Mouse (Mus musculus) intestine, embryonic 15.5 days (tissue): ENCODE measurements at regions not wholly inside any gene's neighbourhood (a gene's known extent, or its start where the extent isn't known, plus 50 kb on each side); places are given as distances from the start of the nearest gene placed in this dataset.
"Not testable (repeated sequence)": the region's sequence is repeated elsewhere in the genome, so short reads cannot be mapped to it uniquely, and the experiment has no call there.

Experiments used
- ATAC-seq: fragments of 200-750 bp; cut with Nextera tagmentation; 2 replicates; pipeline ENCODE4 v1.8.0; 2017; ENCODE audit warnings: moderate TSS enrichment, moderate library complexity
- H3K27ac ChIP-seq: fragments of 300-500 bp; sonication (generic); 2 replicates; pipeline ENCODE4 v1.5.1; 2015; ENCODE audit warnings: mild to moderate bottlenecking, inconsistent platforms
- H3K27me3 ChIP-seq: fragments of 300-500 bp; sonication (generic); replicated peaks from 2 replicates; pipeline ENCODE4 v1.6.1; 2015; ENCODE audit warnings: inconsistent platforms
- H3K36me3 ChIP-seq: fragments of 300-500 bp; sonication (generic); 2 replicates; pipeline ENCODE4 v1.6.1; 2015; ENCODE audit warnings: inconsistent platforms
- H3K4me1 ChIP-seq: fragments of 300-500 bp; sonication (generic); replicated peaks from 2 replicates; pipeline ENCODE4 v1.6.1; 2015; ENCODE audit warnings: inconsistent platforms
- H3K4me2 ChIP-seq: fragments of 300-500 bp; sonication (generic); replicated peaks from 2 replicates; pipeline ENCODE4 v1.6.1; 2015; ENCODE audit warnings: mild to moderate bottlenecking, inconsistent platforms
- H3K4me3 ChIP-seq: fragments of 300-500 bp; sonication (generic); replicated peaks from 2 replicates; pipeline ENCODE4 v1.5.1; 2015; ENCODE audit warnings: inconsistent platforms
- H3K9ac ChIP-seq: fragments of 300-500 bp; sonication (generic); 2 replicates; pipeline ENCODE4 v1.6.1; 2015; ENCODE audit warnings: inconsistent platforms
- H3K9me3 ChIP-seq: fragments of 300-500 bp; sonication (generic); 2 replicates; pipeline ENCODE4 v1.6.1; 2016; ENCODE audit warnings: inconsistent platforms
- WGBS: fragments of 180-500 bp; shearing (Covaris S2); methylation state at CpG from one replicate; pipeline ENCODE4 v1.1.7; 2015; 5-methylcytosine and 5-hydroxymethylcytosine counted together

DNA sequence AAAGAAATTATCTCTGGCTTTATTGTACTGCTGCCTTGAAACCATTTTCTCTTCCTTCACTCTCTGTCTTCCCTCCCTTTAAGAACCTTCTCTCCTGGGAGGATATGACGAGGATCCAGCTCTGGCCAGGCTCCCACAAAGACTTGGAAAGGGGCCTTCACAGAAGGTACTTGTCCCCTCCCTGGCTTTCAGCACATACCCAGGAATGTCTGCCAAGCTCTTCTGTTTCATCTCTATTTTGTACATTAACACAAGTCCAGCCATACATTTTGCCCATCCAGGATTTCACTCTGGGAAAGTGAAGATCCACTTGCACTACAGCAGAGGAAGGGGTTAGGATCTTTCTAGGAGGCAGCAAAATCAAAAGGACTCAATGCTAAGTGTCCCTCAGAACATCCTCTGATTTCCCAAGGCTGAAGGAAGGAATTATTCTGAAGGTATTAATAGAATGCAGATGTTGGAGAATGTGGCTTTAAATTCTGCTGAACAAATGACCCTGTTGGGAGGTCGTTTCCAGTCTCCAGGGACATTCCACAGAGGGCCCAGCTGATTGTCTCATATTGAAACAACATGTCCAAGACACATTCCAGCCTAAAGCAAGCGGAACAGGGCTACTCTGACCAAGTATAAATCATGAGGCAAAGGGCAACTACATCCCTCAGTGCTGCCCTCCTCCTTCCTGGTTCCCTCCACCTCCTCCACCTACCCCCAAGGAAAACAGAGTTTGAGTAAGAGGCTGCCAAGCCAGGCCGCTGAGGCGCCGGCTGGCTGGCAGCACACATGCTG is 122.1 kb upstream of the Gm21897 start:
- Histone ChIP-seq H3K9me3 (no peaks in the 10 kb centered on the region), H3K27me3 (no peaks in the 10 kb centered on the region), H3K9ac (no peak overlapping the region), H3K4me2 (no peak overlapping the region), H3K36me3 (no peaks in the 10 kb centered on the region), H3K4me1 (peaks cover 4% of the 10 kb centered on the region), H3K4me3 (no peak overlapping the region), H3K27ac (peak overlapping the region; percentile 51)
- ATAC-seq, result peak; percentile 43; the same call in 1 of the 2 replicates
- WGBS, result 34% methylated on average over 6 of the region's 6 CpGs

DNA sequence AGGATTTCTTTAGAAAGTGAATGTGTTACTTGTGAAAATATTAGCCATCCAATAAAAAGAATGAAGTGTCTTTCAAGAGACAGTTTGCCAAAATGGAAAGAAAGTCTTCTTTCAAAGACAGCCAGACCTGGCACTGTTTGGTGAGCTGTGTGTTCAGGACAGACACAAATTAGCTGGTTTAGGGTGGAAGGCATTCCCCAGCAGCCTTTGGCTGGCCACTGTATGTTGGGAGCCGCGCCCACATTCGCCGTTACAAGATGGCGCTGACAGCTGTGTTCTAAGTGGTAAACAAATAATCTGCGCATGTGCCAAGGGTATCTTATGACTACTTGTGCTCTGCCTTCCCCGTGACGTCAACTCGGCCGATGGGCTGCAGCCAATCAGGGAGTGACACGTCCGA is 121.3 kb upstream of the Gm21897 start:
- not testable (repeated sequence) for H3K4me1 ChIP-seq, H3K4me2 ChIP-seq, H3K9me3 ChIP-seq, H3K9ac ChIP-seq, ATAC-seq, H3K27ac ChIP-seq, H3K4me3 ChIP-seq, H3K36me3 ChIP-seq, H3K27me3 ChIP-seq
- WGBS, result 92% methylated on average over 6 of the region's 12 CpGs

DNA sequence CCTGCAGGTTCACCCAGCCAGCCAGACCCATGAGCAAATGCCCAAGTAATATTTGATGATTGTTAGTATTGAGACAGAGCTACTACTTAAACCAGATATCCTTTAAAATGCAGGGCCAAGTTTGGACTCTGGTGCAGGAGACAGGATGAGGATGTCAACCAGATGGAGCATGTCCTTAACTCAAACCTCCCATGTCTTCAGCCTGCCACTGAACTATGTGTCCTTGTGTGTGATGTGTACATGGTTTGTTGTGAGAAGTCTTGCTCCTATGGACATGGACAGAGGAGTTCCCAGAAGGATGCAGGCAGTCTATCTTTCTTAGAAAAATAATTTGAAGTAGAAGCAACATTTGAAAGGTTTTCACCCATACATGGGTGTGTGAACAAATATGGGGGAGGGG is 120.4 kb upstream of the Gm21897 start:
- H3K9ac ChIP-seq, result no peak overlapping the region
- H3K27ac ChIP-seq, result no peak overlapping the region
- no peak overlapping the region for H3K4me2 ChIP-seq
- no peak for ATAC-seq
- no peaks in the 10 kb centered on the region for H3K27me3 ChIP-seq
- peaks cover 4% of the 10 kb centered on the region for H3K4me1 ChIP-seq
- no peak overlapping the region for H3K4me3 ChIP-seq
- H3K9me3 ChIP-seq, result no peaks in the 10 kb centered on the region
- no peaks in the 10 kb centered on the region for H3K36me3 ChIP-seq

DNA sequence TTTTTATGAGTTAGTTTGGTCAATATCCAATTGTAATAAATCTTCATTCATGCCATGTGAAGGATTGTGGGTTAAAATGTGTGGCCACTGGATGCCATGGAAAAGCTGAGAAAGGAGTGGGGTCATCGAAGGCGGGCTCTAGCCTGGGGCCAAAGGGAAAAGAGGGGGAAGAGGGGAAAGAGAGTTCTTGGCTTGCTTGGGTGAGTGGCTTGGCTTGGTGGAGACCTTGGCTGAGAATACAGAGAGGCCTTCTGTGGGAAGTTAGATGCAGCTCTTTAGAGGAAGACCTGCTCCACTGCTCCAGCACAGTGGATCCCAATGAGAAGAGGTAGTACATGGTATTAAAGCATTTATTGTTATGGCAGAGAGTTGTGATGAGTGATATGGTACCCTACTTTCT is 101.3 kb upstream of the Gm21897 start:
- Histone ChIP-seq H3K27ac (no peak overlapping the region), H3K4me1 (no peaks in the 10 kb centered on the region), H3K4me2 (no peak overlapping the region), H3K4me3 (no peak overlapping the region), H3K9ac (no peak overlapping the region), H3K27me3 (no peaks in the 10 kb centered on the region), H3K9me3 (no peaks in the 10 kb centered on the region), H3K36me3 (no peaks in the 10 kb centered on the region)
- WGBS, result 98% methylated on average over 2 of the region's 2 CpGs
- no peak for ATAC-seq

DNA sequence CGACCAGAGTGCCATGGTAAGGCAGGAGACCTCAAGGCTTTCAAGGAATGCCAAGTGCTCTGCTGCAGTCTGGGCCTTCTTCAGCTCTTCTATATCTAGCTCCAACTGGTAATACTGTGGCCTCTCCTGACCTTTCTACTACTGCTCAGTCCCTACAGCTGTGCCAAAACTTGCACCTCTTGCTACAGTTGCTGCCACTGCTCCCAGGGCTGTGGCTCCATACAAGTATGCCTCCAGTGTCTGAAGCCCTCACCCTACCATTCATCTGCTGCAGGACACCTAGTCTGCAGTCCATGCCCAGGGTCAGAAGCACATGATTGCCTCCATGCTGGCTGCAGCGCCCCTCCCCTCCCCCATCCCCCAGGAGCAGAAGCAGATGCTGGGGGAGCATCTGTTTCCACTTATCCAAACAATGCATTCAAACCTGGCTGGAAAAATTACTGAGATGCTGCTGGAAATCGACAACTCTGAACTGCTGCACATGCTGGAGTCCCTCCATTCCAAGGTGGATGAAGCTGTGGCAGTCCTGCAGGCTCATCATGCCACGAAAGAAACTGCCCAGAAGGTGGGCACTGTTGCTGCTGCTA is 96.2 kb upstream of the Gm21897 start:
- Histone ChIP-seq H3K27me3 (no peaks in the 10 kb centered on the region), H3K4me3 (no peak overlapping the region), H3K9me3 (no peaks in the 10 kb centered on the region), H3K9ac (no peak overlapping the region), H3K4me2 (no peak overlapping the region), H3K36me3 (no peaks in the 10 kb centered on the region), H3K4me1 (0 out of 2 replicates have a peak, but pooled peaks cover 2% of the 10 kb centered on the region), H3K27ac (no peak overlapping the region)
- 68% methylated on average over 4 of the region's 4 CpGs for WGBS
- ATAC-seq, result no peak

DNA sequence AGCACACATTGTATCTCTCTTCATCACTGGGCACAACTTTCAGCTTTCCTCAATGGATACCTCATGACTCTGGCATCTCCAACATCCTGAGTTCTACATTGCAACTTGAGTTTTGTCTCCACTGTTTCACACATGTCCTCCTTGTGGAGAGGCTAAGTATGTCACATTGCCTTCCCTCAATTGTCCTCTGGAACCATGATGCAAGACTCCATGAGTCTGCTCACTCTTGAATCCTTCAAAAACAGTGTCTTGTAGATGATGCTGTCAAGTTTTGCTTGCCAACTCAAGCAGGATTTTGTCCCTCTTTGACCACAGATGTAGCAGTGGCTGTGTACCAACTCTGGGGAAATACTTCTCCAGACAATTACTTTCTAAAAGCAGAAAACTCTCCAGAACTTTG is 79.4 kb upstream of the Gm21897 start:
- no peaks in the 10 kb centered on the region for H3K36me3 ChIP-seq
- H3K27me3 ChIP-seq, result no peaks in the 10 kb centered on the region
- H3K9me3 ChIP-seq, result no peaks in the 10 kb centered on the region
- no peaks in the 10 kb centered on the region for H3K4me1 ChIP-seq
- no peak overlapping the region for H3K4me3 ChIP-seq
- no peak overlapping the region for H3K9ac ChIP-seq
- H3K4me2 ChIP-seq, result no peak overlapping the region
- H3K27ac ChIP-seq, result no peak overlapping the region
- ATAC-seq, result no peak

DNA sequence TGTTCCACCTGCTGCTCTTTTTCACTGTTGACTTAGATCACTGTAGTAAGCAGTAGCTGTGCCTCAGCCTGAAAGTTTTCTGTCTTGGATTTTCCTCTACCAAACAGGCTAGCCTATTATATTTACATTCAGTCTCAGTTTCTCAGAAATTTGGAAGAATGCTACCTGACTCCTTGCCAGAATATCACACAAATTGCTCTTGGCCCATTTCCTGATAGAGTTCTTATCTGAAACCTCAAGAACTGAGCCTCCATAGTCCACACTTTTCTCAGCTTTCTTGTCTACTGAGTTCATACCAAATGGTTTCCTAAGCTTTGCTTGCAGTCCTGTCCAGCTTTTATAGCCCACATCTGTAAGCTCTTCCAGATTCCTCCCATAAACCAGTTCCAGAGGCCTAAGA is 78.8 kb upstream of the Gm21897 start:
- H3K9me3 ChIP-seq, result no peaks in the 10 kb centered on the region
- H3K9ac ChIP-seq, result no peak overlapping the region
- no peaks in the 10 kb centered on the region for H3K4me1 ChIP-seq
- no peaks in the 10 kb centered on the region for H3K36me3 ChIP-seq
- H3K27ac ChIP-seq, result no peak overlapping the region
- H3K4me2 ChIP-seq, result no peak overlapping the region
- ATAC-seq, result no peak
- H3K4me3 ChIP-seq, result no peak overlapping the region
- H3K27me3 ChIP-seq, result no peaks in the 10 kb centered on the region

DNA sequence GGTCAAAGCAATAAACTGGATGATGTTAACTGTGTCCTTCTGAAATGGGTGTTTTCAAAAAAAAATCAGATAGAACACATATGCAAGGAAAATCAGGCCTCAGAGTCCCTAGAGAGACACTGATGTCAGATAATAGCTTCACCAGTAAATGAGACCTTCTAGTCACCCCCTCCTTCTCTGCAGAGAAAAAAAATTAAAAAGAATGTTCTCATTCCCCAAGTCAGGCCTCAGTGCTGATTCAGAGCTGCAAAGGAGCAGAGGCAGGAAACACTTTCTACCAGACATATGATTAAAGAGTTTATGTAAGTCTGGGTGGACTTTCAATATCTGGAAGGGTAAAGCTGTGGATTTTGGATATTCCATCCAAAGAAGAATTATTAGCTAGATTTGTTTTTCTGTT is 67.1 kb upstream of the Gm21897 start:
- Histone ChIP-seq H3K4me2 (no peak overlapping the region), H3K9ac (no peak overlapping the region), H3K4me1 (0 out of 2 replicates have a peak, but pooled peaks cover 2% of the 10 kb centered on the region)

DNA sequence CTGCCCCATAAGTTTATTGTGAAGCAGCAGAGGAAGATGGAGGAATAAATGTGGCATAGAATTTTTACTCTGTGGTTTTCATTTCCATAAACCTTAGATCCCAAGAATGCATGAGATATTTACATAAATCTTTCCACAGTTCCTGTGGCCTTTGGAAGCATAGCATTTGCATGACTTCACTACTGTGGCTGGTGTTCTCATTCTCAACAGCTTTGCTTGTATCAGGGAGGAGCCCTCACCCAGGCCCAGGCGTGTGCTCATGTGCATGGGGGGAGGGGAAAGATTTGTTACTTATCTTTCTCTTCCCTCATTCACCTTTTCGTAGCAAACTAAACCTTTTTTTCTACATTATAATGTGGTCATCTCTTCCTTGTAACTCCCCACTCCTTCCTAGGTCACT is 65.6 kb upstream of the Gm21897 start:
- Histone ChIP-seq H3K36me3 (no peaks in the 10 kb centered on the region), H3K9me3 (no peaks in the 10 kb centered on the region), H3K4me1 (0 out of 2 replicates have a peak, but pooled peaks cover 2% of the 10 kb centered on the region), H3K9ac (no peak overlapping the region), H3K27ac (no peak overlapping the region), H3K4me3 (no peak overlapping the region), H3K27me3 (no peaks in the 10 kb centered on the region), H3K4me2 (no peak overlapping the region)
- ATAC-seq, result peak; percentile 62; the same call in 1 of the 2 replicates
- WGBS, result 50% methylated on average over 2 of the region's 2 CpGs

More for the DNA sequence above, 67.1 kb upstream of the Gm21897 start:
- Histone ChIP-seq H3K36me3 (no peaks in the 10 kb centered on the region), H3K9me3 (no peaks in the 10 kb centered on the region), H3K27ac (no peak overlapping the region), H3K4me3 (no peak overlapping the region), H3K27me3 (no peaks in the 10 kb centered on the region)
- no peak for ATAC-seq

DNA sequence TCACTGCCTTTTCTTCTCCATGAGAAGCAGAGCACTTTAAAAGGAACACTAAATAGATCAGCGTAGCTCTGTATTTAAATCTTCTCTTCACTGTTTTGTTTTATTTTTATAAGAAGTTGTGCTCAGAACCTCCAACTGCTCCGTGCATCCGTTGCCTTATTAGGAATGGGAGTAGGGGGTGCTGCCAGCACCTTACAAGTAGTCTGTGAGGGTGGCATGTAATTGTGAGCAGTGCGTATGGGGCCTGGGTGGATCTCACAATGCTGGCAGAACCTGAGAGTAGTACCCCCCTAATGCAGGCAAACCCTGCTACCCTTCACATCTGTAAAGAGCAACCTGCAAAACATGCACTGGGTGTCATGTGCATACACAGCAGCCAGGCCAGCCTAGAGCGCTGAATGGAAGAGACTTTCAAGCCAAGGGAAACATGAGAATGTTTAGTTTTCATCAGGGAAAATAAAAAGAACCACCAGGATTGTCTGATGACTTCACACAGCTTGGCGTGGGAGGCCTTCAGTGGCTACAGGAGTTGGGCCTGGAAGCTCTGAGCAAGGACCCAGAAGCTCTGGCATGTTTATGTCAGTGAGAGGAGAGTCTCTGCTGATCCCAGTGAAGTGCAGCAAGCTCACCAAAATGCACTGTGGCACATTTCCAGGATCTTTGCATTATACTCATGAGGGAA is 64.5 kb upstream of the Gm21897 start:
- 50% methylated on average over 6 of the region's 6 CpGs for WGBS

DNA sequence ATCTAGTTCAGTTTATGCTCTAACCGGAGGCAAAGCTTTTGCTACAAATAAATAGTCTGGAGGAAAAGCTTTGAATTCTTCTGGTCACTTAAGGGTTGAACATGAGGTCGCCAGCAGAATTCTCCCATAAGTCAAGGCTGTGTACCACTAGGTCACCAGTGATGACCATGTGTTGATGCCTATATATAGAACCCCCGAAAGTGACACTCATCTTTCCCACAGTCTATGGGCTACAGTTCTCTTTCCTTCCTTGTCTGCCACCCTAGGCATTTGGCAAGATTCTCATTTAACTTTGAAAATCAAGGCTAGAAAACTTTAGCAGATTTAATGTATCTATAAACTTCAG is 63.9 kb upstream of the Gm21897 start:
- WGBS, result 39% methylated on average over 3 of the region's 3 CpGs
- no peaks in the 10 kb centered on the region for H3K36me3 ChIP-seq
- peak; percentile 72 for ATAC-seq

More for the DNA sequence above, 64.5 kb upstream of the Gm21897 start:
- Histone ChIP-seq H3K4me1 (0 out of 2 replicates have a peak, but pooled peaks cover 2% of the 10 kb centered on the region), H3K9ac (no peak overlapping the region), H3K4me2 (no peak overlapping the region), H3K4me3 (no peak overlapping the region), H3K27me3 (no peaks in the 10 kb centered on the region), H3K36me3 (no peaks in the 10 kb centered on the region), H3K9me3 (no peaks in the 10 kb centered on the region), H3K27ac (peak overlapping the region; percentile 62)
- peak; percentile 73 for ATAC-seq

DNA sequence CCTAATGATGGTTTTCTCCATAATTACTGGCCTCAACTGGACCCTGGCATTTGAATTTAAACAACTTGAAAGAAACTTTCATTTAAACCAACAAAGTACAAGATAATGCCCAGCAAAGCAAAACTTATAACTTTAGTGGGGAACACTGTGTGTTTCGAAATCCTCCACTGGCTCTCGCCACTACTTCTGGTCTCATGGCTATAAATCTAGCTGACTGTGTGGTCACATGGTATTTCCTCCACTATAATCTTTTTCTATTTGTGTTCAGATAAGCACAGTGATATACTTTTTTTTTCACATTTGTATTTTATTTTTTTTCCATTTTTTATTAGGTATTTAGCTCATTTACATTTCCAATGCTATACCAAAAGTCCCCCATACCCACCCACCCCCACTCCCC is 62.6 kb upstream of the Gm21897 start:
- 77% methylated on average over 2 of the region's 2 CpGs for WGBS

More for the DNA sequence above, 63.9 kb upstream of the Gm21897 start:
- Histone ChIP-seq H3K4me1 (0 out of 2 replicates have a peak, but pooled peaks cover 2% of the 10 kb centered on the region), H3K27me3 (no peaks in the 10 kb centered on the region), H3K27ac (peak overlapping the region; percentile 62; the same call in 1 of the 2 replicates), H3K4me3 (no peak overlapping the region), H3K9ac (no peak overlapping the region), H3K4me2 (no peak overlapping the region), H3K9me3 (no peaks in the 10 kb centered on the region)

More for the DNA sequence above, 62.6 kb upstream of the Gm21897 start:
- H3K27ac ChIP-seq, result no peak overlapping the region
- no peaks in the 10 kb centered on the region for H3K9me3 ChIP-seq
- 0 out of 2 replicates have a peak, but pooled peaks cover 5% of the 10 kb centered on the region for H3K4me1 ChIP-seq
- H3K4me2 ChIP-seq, result no peak overlapping the region
- no peaks in the 10 kb centered on the region for H3K27me3 ChIP-seq
- ATAC-seq, result no peak
- H3K9ac ChIP-seq, result no peak overlapping the region
- H3K4me3 ChIP-seq, result no peak overlapping the region
- no peaks in the 10 kb centered on the region for H3K36me3 ChIP-seq
